In genomic region chr7:66840008-66840719, GRCm38 (mm10) we compare ENCODE assay signal across 8 mouse cellular contexts. TPM values are rescaled to one million over a fixed set of nuclear protein-coding genes. Genes with fewer than 3 reads are reported as not detected.
DNase-seq lines count a peak whose midpoint lies in the region; ATAC-seq lines count a peak whose summit lies in the region.

No protein-coding gene starts in this region.

- peak overlapping the region; percentile 100 for H3K4me2 ChIP-seq in forebrain, embryonic 14.5 days (ENCODE audit: low read length)
- peak overlapping the region; percentile 99 for H3K4me2 ChIP-seq in limb, embryonic 13.5 days (replicated peaks)
- H3K4me2 ChIP-seq in midbrain, embryonic 12.5 days (replicated peaks), result peak overlapping the region; percentile 100

- H3K27ac ChIP-seq in forebrain, embryonic 14.5 days (ENCODE audit: low read depth, low read length), result peak overlapping the region; percentile 44; the same call in 1 of the 2 replicates
- peak overlapping the region; percentile 52 for H3K27ac ChIP-seq in limb, embryonic 13.5 days
- H3K27ac ChIP-seq in midbrain, embryonic 12.5 days (replicated peaks), result 0 out of 2 replicates have a peak overlapping the region, but pooled peaks have one; percentile 49

- H3K9ac ChIP-seq in forebrain, embryonic 14.5 days (ENCODE audit: low read length), result peak overlapping the region; percentile 65
- peak overlapping the region; percentile 77 for H3K9ac ChIP-seq in limb, embryonic 13.5 days
- peak overlapping the region; percentile 64 for H3K9ac ChIP-seq in midbrain, embryonic 12.5 days (replicated peaks)

- peak; percentile 26 for DNase-seq in cerebellum, adult 11 months
- no peak for DNase-seq in cerebellum, adult 9-11 months
- peak; percentile 59 for DNase-seq in adrenal gland, postnatal 14 days
- DNase-seq in forebrain, embryonic 14.5 days (ENCODE audit: low spot score), result peak; percentile 57
- peak; percentile 53 for DNase-seq in induced T-regulatory cell, adult 2 months (ENCODE audit: low read depth)
- peak; percentile 28 for DNase-seq in splenic B cell, adult 2 months (ENCODE audit: low read depth, low spot score)

- under 1% methylated on average over 70 of the region's 76 CpGs for WGBS in forebrain, embryonic 14.5 days
- under 1% methylated on average over 64 of the region's 76 CpGs for WGBS in limb, embryonic 13.5 days
- WGBS in midbrain, embryonic 12.5 days, result under 1% methylated on average over 75 of the region's 76 CpGs

- H3K27me3 ChIP-seq in forebrain, embryonic 14.5 days (replicated peaks; ENCODE audit: control insufficient read depth, insufficient read depth, low read length), result no peaks in the 10 kb centered on the region
- peaks cover 14% of the 10 kb centered on the region for H3K27me3 ChIP-seq in limb, embryonic 13.5 days
- peaks cover 49% of the 10 kb centered on the region for H3K27me3 ChIP-seq in midbrain, embryonic 12.5 days
- no peaks in the 10 kb centered on the region for H3K27me3 ChIP-seq in splenic B cell, adult 2 months (ENCODE audit: control insufficient read depth, insufficient read depth, low read length, poor library complexity, severe bottlenecking)

- H3K36me3 ChIP-seq in forebrain, embryonic 14.5 days (ENCODE audit: control insufficient read depth, insufficient read depth, low read length), result no peaks in the 10 kb centered on the region
- H3K36me3 ChIP-seq in limb, embryonic 13.5 days, result no peaks in the 10 kb centered on the region
- H3K36me3 ChIP-seq in midbrain, embryonic 12.5 days, result no peaks in the 10 kb centered on the region
- no peaks in the 10 kb centered on the region for H3K36me3 ChIP-seq in splenic B cell, adult 2 months (ENCODE audit: control insufficient read depth, insufficient read depth, low read length, poor library complexity, severe bottlenecking)

- no peaks in the 10 kb centered on the region for H3K9me3 ChIP-seq in forebrain, embryonic 14.5 days (replicated peaks; ENCODE audit: control insufficient read depth, low read length)
- H3K9me3 ChIP-seq in limb, embryonic 13.5 days, result no peaks in the 10 kb centered on the region
- no peaks in the 10 kb centered on the region for H3K9me3 ChIP-seq in midbrain, embryonic 12.5 days

- peak; percentile 60 for ATAC-seq in forebrain, embryonic 14.5 days
- peak; percentile 17 for ATAC-seq in limb, embryonic 13.5 days (ENCODE audit: low FRiP score, low read depth)
- ATAC-seq in midbrain, embryonic 12.5 days (ENCODE audit: low FRiP score, low read depth), result peak; percentile 44

- peak overlapping the region; percentile 63 for H3K4me3 ChIP-seq in forebrain, embryonic 14.5 days (ENCODE audit: low read depth, low read length)
- H3K4me3 ChIP-seq in limb, embryonic 13.5 days, result peak overlapping the region; percentile 77
- H3K4me3 ChIP-seq in midbrain, embryonic 12.5 days, result peak overlapping the region; percentile 66

- H3K4me1 ChIP-seq in forebrain, embryonic 14.5 days (ENCODE audit: control insufficient read depth, insufficient read depth, low read length), result 0 out of 2 replicates have a peak, but pooled peaks cover 2% of the 10 kb centered on the region
- H3K4me1 ChIP-seq in limb, embryonic 13.5 days, result peaks cover 49% of the 10 kb centered on the region
- H3K4me1 ChIP-seq in midbrain, embryonic 12.5 days, result peaks cover 9% of the 10 kb centered on the region; the same call in 1 of the 2 replicates

RNA-seq across cellular contexts. Expression of gene Adamts17, which starts 0.6 kb away (rescaled TPM):
- total RNA-seq in adrenal gland, postnatal 14 days (2021), result 4.8 and 6.0 TPM in 2 replicates
- polyA plus RNA-seq in forebrain, embryonic 14.5 days (2014; fragmentation: Nextera tagmentation; extraction: Ambion mirVana), result 2.1 and 2.2 TPM in 2 replicates
- 13.1 and 15.3 TPM in 2 replicates for polyA plus RNA-seq in limb, embryonic 13.5 days (2015; fragmentation: Nextera tagmentation; extraction: Ambion mirVana)
- 1.4 and 2.2 TPM in 2 replicates for polyA plus RNA-seq in midbrain, embryonic 12.5 days (2016; fragmentation: Nextera tagmentation; extraction: Ambion mirVana)
